Mouse (Mus musculus) olfactory bulb, adult 2 months (tissue): ENCODE data around the gene 1700012B07Rik. TPM values are rescaled to one million over a fixed set of nuclear protein-coding genes. Genes with fewer than 3 reads are reported as not detected.

ENCODE experiments used
- H3K27ac ChIP-seq: fragments of 200-500 bp; 2 replicates; pipeline ENCODE4 v1.5.1; 2012; ENCODE audit warnings: low read depth, low read length; ENCODE audit not compliant: insufficient read depth
- H3K4me1 ChIP-seq: fragments of 200-500 bp; 2 replicates; pipeline ENCODE4 v1.6.1; 2012; ENCODE audit warnings: low read length; ENCODE audit not compliant: control insufficient read depth, insufficient read depth
- H3K4me3 ChIP-seq: fragments of 200-500 bp; 2 replicates; pipeline ENCODE4 v1.5.1; 2012; ENCODE audit warnings: mild to moderate bottlenecking, low read depth, low read length, moderate library complexity; ENCODE audit not compliant: insufficient read depth
- CTCF ChIP-seq: fragments of 200-500 bp; IDR thresholded peaks from 2 replicates; pipeline ENCODE4 v1.5.1; 2012; ENCODE audit warnings: low read depth, mild to moderate bottlenecking, low read length, moderate library complexity; ENCODE audit not compliant: insufficient read depth
- POLR2A ChIP-seq: fragments of 200-500 bp; IDR thresholded peaks from 2 replicates; pipeline ENCODE4 v1.6.1; 2012; ENCODE audit warnings: mild to moderate bottlenecking, low read depth, low read length, moderate library complexity; ENCODE audit not compliant: insufficient read depth
- WGBS: fragments of 180-500 bp; shearing (Covaris S2); methylation state at CpG from one replicate; pipeline ENCODE4 v1.1.7; 2018; 5-methylcytosine and 5-hydroxymethylcytosine counted together
- polyA plus RNA-seq: library from polyadenylated mRNA; stranded (reverse); fragments of >200 nt; gene quantifications from 2 replicates; pipeline ENCODE4 v1.2.4, GENCODE M21; 2012; ENCODE audit warnings: low replicate concordance; ENCODE audit not compliant: missing spikeins, insufficient read depth, insufficient read length

1700012B07Rik gene
- polyA plus RNA-seq, 1 experiment, result not detected

- WGBS, result 89% methylated on average over 1 of the region's 1 CpGs
- TF ChIP-seq POLR2A (no peak), CTCF (no peak)
- Histone ChIP-seq H3K27ac (no peak overlapping the region), H3K4me1 (no peaks in the 10 kb centered on the region), H3K4me3 (no peak overlapping the region)
Measured at GRCm38 (mm10) chr11:109816911-109817310, 10.9 kb downstream of the 1700012B07Rik start.

GRCm38 (mm10) chr11:109811721-109812120 is 16.1 kb downstream of the 1700012B07Rik start:
- TF ChIP-seq POLR2A (no peak), CTCF (no peak)
- 58% methylated on average over 2 of the region's 2 CpGs for WGBS
- Histone ChIP-seq H3K27ac (no peak overlapping the region), H3K4me1 (no peaks in the 10 kb centered on the region), H3K4me3 (no peak overlapping the region)

- no peak for TF ChIP-seq CTCF
- no peak for TF ChIP-seq POLR2A
- Histone ChIP-seq H3K4me1 (no peaks in the 10 kb centered on the region), H3K27ac (no peak overlapping the region), H3K4me3 (no peak overlapping the region)
- WGBS, result 43% methylated on average over 4 of the region's 4 CpGs
Measured at GRCm38 (mm10) chr11:109809175-109809855, 18.5 kb downstream of the 1700012B07Rik start.

GRCm38 (mm10) chr11:109801515-109801914 is 26.3 kb downstream of the 1700012B07Rik start:
- H3K4me1 ChIP-seq, result no peaks in the 10 kb centered on the region
- H3K27ac ChIP-seq, result no peak overlapping the region
- WGBS, result 95% methylated on average over 1 of the region's 1 CpGs
- TF ChIP-seq CTCF, result no peak
- no peak for TF ChIP-seq POLR2A
- H3K4me3 ChIP-seq, result no peak overlapping the region

- no peak for TF ChIP-seq CTCF
- no peak for TF ChIP-seq POLR2A
- no peak overlapping the region for H3K27ac ChIP-seq
- no peaks in the 10 kb centered on the region for H3K4me1 ChIP-seq
- H3K4me3 ChIP-seq, result no peak overlapping the region
- WGBS, result 92% methylated on average over 6 of the region's 6 CpGs
Measured at GRCm38 (mm10) chr11:109797531-109797930, 30.3 kb downstream of the 1700012B07Rik start.

GRCm38 (mm10) chr11:109795536-109795935 is 32.3 kb downstream of the 1700012B07Rik start:
- Histone ChIP-seq H3K27ac (no peak overlapping the region), H3K4me3 (no peak overlapping the region), H3K4me1 (no peaks in the 10 kb centered on the region)
- TF ChIP-seq POLR2A (no peak), CTCF (no peak)
- WGBS, result 45% methylated on average over 2 of the region's 2 CpGs

GRCm38 (mm10) chr11:109793578-109793977 is 34.3 kb downstream of the 1700012B07Rik start:
- Histone ChIP-seq H3K4me1 (no peaks in the 10 kb centered on the region), H3K27ac (no peak overlapping the region), H3K4me3 (no peak overlapping the region)
- no peak for TF ChIP-seq CTCF
- no peak for TF ChIP-seq POLR2A
- WGBS, result 89% methylated on average over 4 of the region's 4 CpGs

GRCm38 (mm10) chr11:109792401-109792997 is 35.3 kb downstream of the 1700012B07Rik start:
- Histone ChIP-seq H3K27ac (no peak overlapping the region), H3K4me3 (no peak overlapping the region), H3K4me1 (no peaks in the 10 kb centered on the region)
- WGBS, result 78% methylated on average over 13 of the region's 13 CpGs
- TF ChIP-seq POLR2A (no peak), CTCF (no peak)

- TF ChIP-seq POLR2A, result no peak
- no peak for TF ChIP-seq CTCF
- Histone ChIP-seq H3K27ac (no peak overlapping the region), H3K4me3 (no peak overlapping the region), H3K4me1 (no peaks in the 10 kb centered on the region)
- 98% methylated on average over 2 of the region's 2 CpGs for WGBS
Measured at GRCm38 (mm10) chr11:109791965-109792364, 35.9 kb downstream of the 1700012B07Rik start.
